Mouse (Mus musculus) adrenal gland, adult 8-10 months (tissue): ENCODE results near the gene Syt7. TPM values are rescaled to one million over a fixed set of nuclear protein-coding genes. Genes with fewer than 3 reads are reported as not detected.
A peak's percentile ranks its signal among the peaks of the same experiment; 100 is the strongest.

ENCODE experiments used
- DNase-seq: peaks from one replicate; pipeline ENCODE4 v3.0.0; 2022
- total RNA-seq, 4 experiments: library from RNA; stranded (reverse); gene quantifications; 2 replicates each; pipeline ENCODE4 v1.2.4; 2022

Syt7 gene
- total RNA-seq, 4 experiments from 2014 or later: 32.9 to 54.6 (median 44.5) TPM

- no peak for DNase-seq
Measured at GRCm38 (mm10) chr19:10461584-10461983, 72.7 kb downstream of the Syt7 start.

DNA sequence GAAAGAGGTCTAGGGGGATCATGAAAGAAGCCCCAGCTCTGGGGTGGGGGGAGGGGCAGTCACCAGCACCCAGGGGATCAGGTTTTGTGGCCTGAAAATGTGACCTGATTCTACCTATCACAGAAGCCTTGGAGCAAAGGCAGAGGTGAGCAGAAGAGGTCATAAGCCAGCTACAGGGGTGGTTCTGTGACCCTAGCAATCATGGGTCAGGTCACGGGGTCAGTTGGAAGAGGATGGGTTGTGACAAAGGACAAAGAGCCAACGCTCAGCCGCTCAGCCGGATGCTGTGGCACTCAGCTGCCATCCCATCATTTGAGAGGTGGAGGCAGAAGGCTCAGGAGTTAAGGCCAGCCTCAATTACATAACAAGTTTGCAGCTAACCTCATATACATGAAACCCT is 75.5 kb downstream of the Syt7 start:
- no peak for DNase-seq

- peak; percentile 32 for DNase-seq
Measured at GRCm38 (mm10) chr19:10469171-10469658, 80.3 kb downstream of the Syt7 start.

- no peak for DNase-seq
Measured at GRCm38 (mm10) chr19:10472958-10473357, 84.1 kb downstream of the Syt7 start.

DNA sequence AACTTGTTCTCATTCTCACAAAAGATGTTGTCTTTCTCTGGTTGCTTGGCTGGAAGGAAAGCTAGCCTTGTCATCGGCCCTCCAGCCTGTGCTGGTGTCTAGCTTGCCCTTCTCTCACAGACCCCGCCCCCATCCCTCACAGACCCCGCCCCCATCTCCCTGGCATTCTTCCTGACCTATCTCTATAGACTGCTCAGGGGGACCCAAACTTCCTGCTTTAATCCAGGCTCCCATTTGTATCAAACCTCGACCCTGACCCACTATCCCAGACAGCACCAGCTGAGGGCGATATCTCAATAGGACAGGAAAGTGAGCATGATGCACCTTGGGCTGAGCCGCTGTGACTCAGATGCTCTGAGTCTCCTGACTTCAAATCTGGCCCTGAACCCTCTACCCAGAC is 84.9 kb downstream of the Syt7 start:
- no peak for DNase-seq

GRCm38 (mm10) chr19:10479541-10479940 is 90.7 kb downstream of the Syt7 start:
- no peak for DNase-seq

- DNase-seq: no peak
Measured at GRCm38 (mm10) chr19:10482703-10483102, 93.8 kb downstream of the Syt7 start, which contains the start of gene Ppp1r32. TSS of gene Ppp1r32 (minus strand) at chr19:10482928.

DNA sequence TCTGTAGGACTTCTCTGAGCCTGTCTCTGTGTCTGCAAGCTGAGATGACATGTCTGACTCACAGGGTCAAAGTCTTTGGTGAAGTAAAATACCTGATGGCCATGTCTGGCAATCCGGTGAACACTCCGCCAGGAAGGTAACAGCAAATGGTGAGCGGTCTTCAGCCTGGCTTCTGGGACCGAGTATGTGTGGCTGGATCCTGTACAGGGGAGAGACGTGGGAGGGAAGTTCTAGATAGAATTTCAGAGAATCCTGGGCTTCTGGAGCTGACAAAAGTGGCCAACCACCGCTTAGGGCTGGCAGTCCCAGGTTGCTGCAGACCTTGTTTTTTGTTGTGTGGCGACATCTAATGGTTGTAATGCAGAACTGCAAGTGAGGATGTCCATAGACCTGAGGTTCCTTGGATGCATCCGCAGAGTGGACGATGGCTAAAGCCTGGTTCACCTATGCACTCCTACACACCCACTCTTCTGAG is 97.4 kb downstream of the Syt7 start:
- DNase-seq: peak; percentile 30

DNA sequence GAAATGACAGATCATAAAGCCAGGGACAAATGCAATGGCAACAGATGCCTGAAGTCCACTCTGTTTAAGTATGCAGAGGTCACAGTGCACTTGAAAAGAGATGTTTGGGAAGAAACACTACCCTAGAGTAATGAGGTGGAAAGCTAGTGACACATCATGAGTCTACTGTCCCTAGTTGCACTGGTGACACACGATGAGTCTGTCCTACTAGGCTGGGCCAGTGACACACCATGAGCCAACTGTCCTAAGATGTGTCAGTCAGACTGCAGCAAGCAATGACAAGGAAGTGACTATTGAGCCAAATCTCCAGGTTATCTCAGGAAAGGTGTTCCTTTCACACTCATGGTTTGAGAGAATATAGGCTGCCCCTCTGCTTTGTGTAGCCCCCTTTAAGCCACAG is 106.8 kb downstream of the Syt7 start:
- peak; percentile 38 for DNase-seq

- DNase-seq: no peak
Measured at GRCm38 (mm10) chr19:10496976-10497375, 108.1 kb downstream of the Syt7 start.

DNA sequence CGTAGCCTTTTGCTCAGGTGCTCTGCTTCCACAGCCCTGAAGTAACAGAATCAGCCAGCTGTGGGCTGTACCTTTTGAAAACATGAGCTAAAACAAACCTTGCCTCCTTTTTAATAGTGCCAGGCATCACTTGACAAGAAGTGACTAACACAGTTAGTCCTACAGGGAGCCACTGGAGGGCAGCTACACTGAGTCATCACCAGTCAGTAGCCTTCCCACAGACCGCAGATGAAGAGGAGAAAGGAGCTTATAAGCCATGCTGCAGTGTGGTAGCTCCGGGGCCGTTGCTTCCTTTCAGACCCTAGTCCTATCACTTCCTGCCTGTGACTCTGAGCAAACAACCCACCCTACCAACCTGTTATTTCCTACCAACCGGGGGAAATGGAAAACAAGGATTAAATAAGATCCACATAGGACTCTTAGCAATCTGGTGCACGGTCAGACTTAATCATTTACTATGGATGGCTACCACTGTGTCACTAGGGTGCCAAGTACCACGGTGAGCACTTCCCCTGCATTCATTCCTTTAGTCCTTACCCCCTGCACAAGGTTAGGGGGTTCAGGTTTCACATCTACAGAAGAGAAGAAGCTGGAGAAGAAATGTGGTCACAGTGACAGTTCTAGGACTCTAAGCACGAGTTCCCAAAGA is 108.7 kb downstream of the Syt7 start:
- DNase-seq: no peak

- DNase-seq: no peak
Measured at GRCm38 (mm10) chr19:10500581-10500980, 111.7 kb downstream of the Syt7 start.

DNA sequence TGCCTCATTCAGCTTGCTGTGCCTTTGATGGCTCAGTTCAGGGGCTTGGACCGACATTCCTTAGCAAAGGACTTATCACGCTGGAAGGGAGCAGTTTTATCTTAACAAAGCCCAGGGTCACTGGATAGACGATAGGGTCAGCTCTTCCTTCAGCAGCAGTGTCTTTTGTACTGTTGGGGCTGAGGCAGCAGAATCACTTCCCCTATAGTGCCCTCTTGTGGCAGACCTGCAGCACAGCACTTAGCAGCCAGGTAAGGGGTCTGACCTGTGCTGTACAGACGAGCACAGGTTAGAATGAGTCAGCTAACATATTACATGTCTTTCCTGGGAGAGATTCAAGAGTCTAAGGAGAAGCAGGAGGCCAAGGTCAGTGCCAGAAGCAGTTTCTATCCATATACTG is 113.7 kb downstream of the Syt7 start:
- DNase-seq: no peak

Other genes with a start within 250 kb of the Syt7 start
- gene Fads1, start 206.2 kb upstream of the Syt7 start, total RNA-seq: 1,000 to 10,000 TPM in 2 of 4 experiments, 100 to 1,000 TPM in 2; 923 to 1,535 (median 1,260) TPM
- gene Tmem258, start 185.1 kb upstream of the Syt7 start, total RNA-seq: 100 to 1,000 TPM; 131 to 198 (median 144) TPM
- gene Fen1, start 184.9 kb upstream of the Syt7 start, total RNA-seq: 10 to 100 TPM; 10.8 to 19.1 (median 14.1) TPM
- 1 to 10 TPM in 3 of 4 experiments, under 1 TPM in 1; 0.94 to 2.0 (median 1.4) TPM for gene Myrf, start 148.3 kb upstream of the Syt7 start, total RNA-seq
- 1 to 10 TPM; 3.3 to 4.4 (median 3.8) TPM for gene Dagla, start 84.2 kb upstream of the Syt7 start, total RNA-seq
- 1 to 10 TPM; 2.6 to 3.8 (median 3.5) TPM for gene Lrrc10b, start 68.4 kb downstream of the Syt7 start, total RNA-seq
- 1 to 10 TPM in 2 of 4 experiments, under 1 TPM in 2; 0.52 to 2.2 (median 1.0) TPM for gene Ppp1r32, start 93.8 kb downstream of the Syt7 start, total RNA-seq
- 10 to 100 TPM; 46.9 to 89.6 (median 65.8) TPM for gene Cpsf7, start 136.2 kb downstream of the Syt7 start, total RNA-seq
- gene Sdhaf2, start 137.1 kb downstream of the Syt7 start, total RNA-seq: 10 to 100 TPM; 57.2 to 75.2 (median 66.6) TPM
- gene Tmem216, start 167.1 kb downstream of the Syt7 start, total RNA-seq: 10 to 100 TPM; 20.9 to 28.1 (median 23.5) TPM
- gene Cyb561a3, start 188.1 kb downstream of the Syt7 start, total RNA-seq: 10 to 100 TPM; 20.4 to 25.9 (median 22.7) TPM
- 10 to 100 TPM in 2 of 4 experiments, 1 to 10 TPM in 2; 9.3 to 16.1 (median 12.2) TPM for gene Tmem138, start 188.3 kb downstream of the Syt7 start, total RNA-seq
- gene Ddb1, start 216.2 kb downstream of the Syt7 start, total RNA-seq: 100 to 1,000 TPM; 281 to 297 (median 289) TPM
- gene Tkfc, start 216.6 kb downstream of the Syt7 start, total RNA-seq: 10 to 100 TPM; 20.6 to 22.2 (median 21.3) TPM
- gene Vwce, start 245.1 kb downstream of the Syt7 start, total RNA-seq: 1 to 10 TPM in 1 of 4 experiments, under 1 TPM in 2, not detected in 1; 0.06 to 1.7 (median 0.59) TPM